Mouse (Mus musculus) embryo, embryonic 10 days (tissue): ENCODE measurements around the gene Psip1.
"Not testable (repeated sequence)": the region's sequence is repeated elsewhere in the genome, so short reads cannot be mapped to it uniquely, and the experiment has no call there.

Experiments
- DNase-seq: peaks from one replicate; pipeline ENCODE4 v3.0.0-alpha.2; 2015; ENCODE audit warnings: low spot score

Psip1 gene

GRCm38 (mm10) chr4:83500154-83501036, 14.1 kb upstream of the Psip1 start:
- DNase-seq: peak; percentile 90

GRCm38 (mm10) chr4:83497013-83497412, 10.8 kb upstream of the Psip1 start:
- not testable (repeated sequence) for DNase-seq

- DNase-seq: no peak
Observed at GRCm38 (mm10) chr4:83493112-83493511, 6.9 kb upstream of the Psip1 start.

- peak; percentile 27 for DNase-seq
Observed at GRCm38 (mm10) chr4:83489121-83489520, 2.9 kb upstream of the Psip1 start.

GRCm38 (mm10) chr4:83485735-83486116, 533 bp downstream of the Psip1 start:
- DNase-seq: peak; percentile 94

- DNase-seq: no peak
Observed at GRCm38 (mm10) chr4:83485250-83485649, 1.0 kb downstream of the Psip1 start.

- peak; percentile 28 for DNase-seq
Observed at GRCm38 (mm10) chr4:83468208-83468607, 18.1 kb downstream of the Psip1 start.

- DNase-seq: no peak
Observed at GRCm38 (mm10) chr4:83467615-83468014, 18.6 kb downstream of the Psip1 start.

- DNase-seq: no peak
Observed at GRCm38 (mm10) chr4:83464827-83465226, 21.4 kb downstream of the Psip1 start.

GRCm38 (mm10) chr4:83460106-83460505, 26.2 kb downstream of the Psip1 start:
- no peak for DNase-seq

- DNase-seq: no peak
Observed at GRCm38 (mm10) chr4:83450785-83451184, 35.5 kb downstream of the Psip1 start.

GRCm38 (mm10) chr4:83441050-83441449, 45.2 kb downstream of the Psip1 start:
- DNase-seq: no peak

GRCm38 (mm10) chr4:83439045-83439444, 47.2 kb downstream of the Psip1 start:
- DNase-seq: no peak

GRCm38 (mm10) chr4:83438116-83438515, 48.1 kb downstream of the Psip1 start:
- no peak for DNase-seq

- DNase-seq: no peak
Observed at GRCm38 (mm10) chr4:83436375-83436774, 49.9 kb downstream of the Psip1 start.

GRCm38 (mm10) chr4:83432901-83433300, 53.4 kb downstream of the Psip1 start:
- DNase-seq: no peak

GRCm38 (mm10) chr4:83431950-83432349, 54.3 kb downstream of the Psip1 start:
- no peak for DNase-seq

GRCm38 (mm10) chr4:83428845-83429244, 57.4 kb downstream of the Psip1 start:
- DNase-seq: no peak

GRCm38 (mm10) chr4:83427696-83428095, 58.6 kb downstream of the Psip1 start:
- DNase-seq: no peak

GRCm38 (mm10) chr4:83427141-83427540, 59.1 kb downstream of the Psip1 start:
- no peak for DNase-seq

GRCm38 (mm10) chr4:83425119-83425518, 61.1 kb downstream of the Psip1 start:
- no peak for DNase-seq

GRCm38 (mm10) chr4:83423641-83424040, 62.6 kb downstream of the Psip1 start:
- DNase-seq: no peak

- DNase-seq: no peak
Observed at GRCm38 (mm10) chr4:83418781-83419180, 67.5 kb downstream of the Psip1 start.

GRCm38 (mm10) chr4:83417820-83418186, 68.5 kb downstream of the Psip1 start:
- DNase-seq: peak; percentile 23
